Comparison of ENCODE assay signal across 9 mouse cellular contexts in the genomic region with DNA sequence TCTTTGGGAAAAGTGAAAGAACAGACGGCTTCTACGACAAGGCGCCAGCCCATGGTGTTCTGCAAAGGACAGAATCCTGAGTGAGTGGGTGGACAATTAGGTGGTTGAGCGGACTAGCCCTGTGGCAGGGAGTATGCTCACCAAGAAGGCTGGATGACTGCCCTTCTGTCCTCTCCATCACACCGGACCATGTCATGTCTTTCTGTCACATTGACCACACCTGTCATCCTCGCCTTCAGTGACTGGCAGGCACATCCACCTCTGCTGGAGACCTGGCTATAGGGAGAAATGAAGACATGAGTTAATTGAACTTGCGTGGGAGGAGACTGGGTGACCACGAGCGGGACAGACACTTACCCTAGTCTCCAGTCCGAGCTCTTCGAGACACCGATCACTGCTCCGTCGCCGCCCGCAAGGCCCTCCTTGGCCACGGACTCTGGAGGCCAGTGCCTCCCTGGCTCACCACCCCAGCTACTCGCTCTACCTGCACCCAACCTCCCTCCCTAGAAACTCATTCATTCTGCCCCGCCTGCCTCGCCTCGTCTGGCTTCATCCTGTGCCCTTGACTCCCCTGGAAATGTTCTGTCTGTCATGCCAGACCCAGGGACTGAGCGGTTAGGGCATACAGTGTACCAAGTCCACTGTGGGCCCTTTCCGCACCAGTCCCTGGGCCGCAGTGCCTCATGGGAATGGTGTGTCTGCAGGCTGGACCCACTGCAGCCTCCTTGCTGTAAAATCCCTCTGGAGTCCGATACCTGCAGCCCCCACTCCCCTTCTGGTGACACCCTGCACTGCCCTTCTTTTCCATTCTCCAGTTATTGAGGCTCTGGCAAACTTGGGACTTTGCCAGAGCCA. TPM values are rescaled to one million over a fixed set of nuclear protein-coding genes. Genes with fewer than 3 reads are reported as not detected.
DNase-seq lines count a peak whose midpoint lies in the region; ATAC-seq and TF ChIP-seq lines count a peak whose summit lies in the region.
"Had no signal": no experiment of that assay in that cellular context is flagged by ENCODE, and none has a peak within 500 bp of the region (broad histone marks: within the 10 kb centered on the region; RNA-seq: fewer than 3 reads in every experiment).

No protein-coding gene starts in this region.

- no peak for TF ChIP-seq POLR2A in testis, adult 2 months (IDR thresholded peaks at IDR 0.05; ENCODE audit: control insufficient read depth, low read depth, low read length)

- H3K36me3 ChIP-seq in heart, embryonic 13.5 days: peaks cover 9% of the 10 kb centered on the region
- H3K36me3 ChIP-seq in testis, adult 2 months (ENCODE audit: control insufficient read depth, insufficient read depth, low read length): no peaks in the 10 kb centered on the region
- no peaks in the 10 kb centered on the region for H3K36me3 ChIP-seq in limb, embryonic 15.5 days
- H3K36me3 ChIP-seq: G1E had no signal

- H3K4me1 ChIP-seq in heart, embryonic 13.5 days: peaks cover 63% of the 10 kb centered on the region
- peaks cover 5% of the 10 kb centered on the region for H3K4me1 ChIP-seq in testis, adult 2 months (ENCODE audit: control insufficient read depth, insufficient read depth, low read length)
- peaks cover 56% of the 10 kb centered on the region for H3K4me1 ChIP-seq in limb, embryonic 15.5 days

- H3K27ac ChIP-seq in heart, embryonic 13.5 days (replicated peaks): peak overlapping the region; percentile 94
- no peak overlapping the region for H3K27ac ChIP-seq in testis, adult 2 months (ENCODE audit: control insufficient read depth, insufficient read depth, low read depth, low read length)
- H3K27ac ChIP-seq in limb, embryonic 15.5 days: peak overlapping the region; percentile 90

- H3K9ac ChIP-seq in heart, embryonic 13.5 days: peak overlapping the region; percentile 90
- H3K9ac ChIP-seq in limb, embryonic 15.5 days: peak overlapping the region; percentile 67

- H3K9me3 ChIP-seq in heart, embryonic 13.5 days: peaks cover 18% of the 10 kb centered on the region
- H3K9me3 ChIP-seq in limb, embryonic 15.5 days: no peaks in the 10 kb centered on the region

- H3K27me3 ChIP-seq in heart, embryonic 13.5 days (replicated peaks): no peaks in the 10 kb centered on the region
- H3K27me3 ChIP-seq in testis, adult 2 months (ENCODE audit: control insufficient read depth, insufficient read depth, low read length): no peaks in the 10 kb centered on the region
- no peaks in the 10 kb centered on the region for H3K27me3 ChIP-seq in limb, embryonic 15.5 days

- ATAC-seq in heart, embryonic 13.5 days (ENCODE audit: extremely low read depth, insufficient number of reproducible peaks, low FRiP score, low TSS enrichment): no peak
- no peak for ATAC-seq in limb, embryonic 15.5 days (ENCODE audit: insufficient number of reproducible peaks, low FRiP score, low TSS enrichment, low read depth)

- DNase-seq in heart, postnatal 4 days: no peak
- no peak for DNase-seq in testis, postnatal 10 days (ENCODE audit: low spot score)
- no peak for DNase-seq in ovary, postnatal 36 days (ENCODE audit: low spot score)
- no peak for DNase-seq in thymus, postnatal 36 days
- DNase-seq: adrenal gland, postnatal 25 days had no signal

- H3K4me2 ChIP-seq in heart, embryonic 13.5 days: peak overlapping the region; percentile 68
- peak overlapping the region; percentile 40 for H3K4me2 ChIP-seq in limb, embryonic 15.5 days

- peak overlapping the region; percentile 62 for H3K4me3 ChIP-seq in heart, embryonic 13.5 days
- peak overlapping the region; percentile 2; the same call in 1 of the 2 replicates for H3K4me3 ChIP-seq in testis, adult 2 months (ENCODE audit: control insufficient read depth, low read depth, low read length)
- peak overlapping the region; percentile 48 for H3K4me3 ChIP-seq in limb, embryonic 15.5 days

- 64% methylated on average over 25 of the region's 25 CpGs for WGBS in heart, embryonic 13.5 days
- WGBS in limb, embryonic 15.5 days: 52% methylated on average over 25 of the region's 25 CpGs

- TF ChIP-seq CTCF in testis, adult 2 months (IDR thresholded peaks at IDR 0.05; ENCODE audit: control insufficient read depth, insufficient read depth, insufficient replicate concordance, low read depth, low read length): no peak

RNA-seq across cellular contexts. Expression of a gene that starts 44.2 kb away (rescaled TPM):
- polyA plus RNA-seq in heart, embryonic 13.5 days (2015; fragmentation: Nextera tagmentation; extraction: Ambion mirVana): 15.6 and 17.7 TPM in 2 replicates
- 1 to 10 TPM; 3.7 to 6.4 TPM for total RNA-seq in heart, postnatal 4 days (2021)
- polyA plus RNA-seq in testis, adult 2 months (2012; rRNA removed): 4.5 and 5.9 TPM in 2 replicates
- 28.8 and 30.5 TPM in 2 replicates for polyA plus RNA-seq in limb, embryonic 15.5 days (2015; fragmentation: Nextera tagmentation; extraction: Ambion mirVana)

Comparison
In these comparisons a context has a peak if more than half of its experiments do, and no peak if none do; other contexts are left out.
1. H3K4me3 ChIP-seq: peak in every context shown above with its lines; median percentile 62 in heart, embryonic 13.5 days; 48 in limb, embryonic 15.5 days; 2 in testis, adult 2 months.